Mouse (Mus musculus) cerebral cortex, adult 2 months (tissue): Measurements from ENCODE around the gene Cenpa.

Source experiments
- WGBS: fragments of 180-500 bp; shearing (Covaris S2); methylation state at CpG from one replicate; pipeline ENCODE4 v1.1.7; 2018; 5-methylcytosine and 5-hydroxymethylcytosine counted together

Gene Cenpa

DNA sequence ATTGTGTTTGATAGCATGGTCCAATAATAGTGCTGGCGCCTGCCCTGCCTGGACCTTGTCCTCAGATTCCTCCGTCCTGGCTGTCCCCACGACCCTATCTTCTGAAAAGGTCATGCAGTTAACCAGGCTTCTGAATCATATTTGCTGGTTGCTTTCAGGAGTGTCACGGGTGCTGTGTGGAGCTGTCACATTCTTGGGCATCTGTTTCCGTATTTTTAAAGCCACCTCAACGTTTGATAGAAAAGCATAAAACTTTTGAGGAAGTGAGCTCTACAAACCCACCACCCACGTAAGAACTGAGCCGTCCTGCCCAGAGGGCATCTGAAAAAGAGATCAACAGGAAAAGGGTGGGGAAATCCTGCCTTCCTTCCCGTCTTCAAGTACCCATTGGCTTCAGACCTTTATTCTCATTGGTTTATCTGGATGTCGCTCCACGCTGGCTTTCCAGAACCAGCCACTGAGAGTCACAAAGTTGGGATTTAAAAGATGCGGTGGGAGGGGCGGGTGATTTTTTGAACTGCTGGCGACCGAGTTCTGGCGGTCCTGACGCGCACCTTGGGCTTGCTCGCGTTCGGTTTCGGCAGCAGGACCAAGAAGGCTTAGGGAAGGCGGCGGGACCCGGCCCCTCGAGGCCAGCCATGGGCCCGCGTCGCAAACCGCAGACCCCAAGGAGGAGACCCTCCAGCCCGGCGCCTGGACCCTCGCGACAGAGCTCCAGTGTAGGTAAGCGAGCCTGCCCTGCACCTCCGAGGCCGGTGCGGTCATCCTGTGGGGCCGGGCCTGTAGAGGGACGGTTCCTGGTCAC is at the start of gene Cenpa:
Gene Cenpa, plus strand, starts transcription at position 387 of the 805 bp plus-strand sequence.
- WGBS: under 1% methylated on average over 40 of the region's 40 CpGs

GRCm38 (mm10) chr5:30617357-30617756 is 49.2 kb upstream of the Cenpa start:
- WGBS: 46% methylated on average over 3 of the region's 3 CpGs

- WGBS: 40% methylated on average over 11 of the region's 11 CpGs
Observed at GRCm38 (mm10) chr5:30617851-30618250, 48.7 kb upstream of the Cenpa start.

- 84% methylated on average over 8 of the region's 8 CpGs for WGBS
Observed at GRCm38 (mm10) chr5:30618376-30619003, 48.1 kb upstream of the Cenpa start.

GRCm38 (mm10) chr5:30619211-30619610 is 47.4 kb upstream of the Cenpa start:
- WGBS: 82% methylated on average over 2 of the region's 2 CpGs

DNA sequence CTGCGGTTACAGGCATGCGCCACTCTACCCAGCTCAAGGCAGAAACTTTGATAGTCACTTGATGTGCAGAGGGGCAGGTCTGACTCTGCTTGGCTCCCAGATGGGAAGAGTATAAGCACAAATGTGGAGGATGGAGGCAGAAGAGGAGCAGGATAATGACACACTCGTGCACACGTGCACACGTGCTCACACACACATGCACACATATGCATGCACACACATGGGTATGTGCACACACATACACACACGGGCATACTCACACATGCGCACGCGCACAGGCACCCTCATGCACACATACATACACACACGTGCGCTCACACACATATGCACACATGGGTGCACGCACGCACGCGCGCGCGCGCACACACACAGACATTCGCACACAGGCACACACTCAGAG is 46.0 kb upstream of the Cenpa start:
- 97% methylated on average over 20 of the region's 20 CpGs for WGBS

DNA sequence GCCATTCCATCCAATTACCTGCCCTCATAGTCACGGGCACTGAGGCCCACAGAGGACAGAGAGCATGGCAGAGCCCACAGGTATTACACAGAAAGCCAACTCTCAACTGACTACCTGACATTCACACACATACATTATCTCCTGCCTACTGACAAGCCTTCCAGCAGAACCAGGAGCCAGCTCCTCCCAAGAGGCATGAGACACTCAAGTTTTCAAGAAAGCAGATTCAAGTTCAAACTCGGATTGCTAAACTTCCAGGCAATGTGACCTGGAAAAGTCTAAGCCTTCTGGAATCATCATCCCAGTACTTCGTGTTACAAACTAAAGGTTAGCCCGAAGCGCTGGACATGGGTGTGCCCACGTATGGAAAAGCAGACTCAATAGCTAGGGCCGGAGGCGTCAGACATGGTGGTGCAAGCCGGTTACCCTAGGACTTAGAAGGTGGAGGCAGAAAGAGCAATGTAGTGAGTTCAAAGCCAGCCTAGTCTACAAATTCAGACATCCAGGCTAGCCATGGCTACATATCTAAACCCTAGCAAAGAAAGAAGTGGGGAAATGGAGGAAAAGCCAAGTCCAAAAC is 45.3 kb upstream of the Cenpa start:
- 95% methylated on average over 9 of the region's 9 CpGs for WGBS

DNA sequence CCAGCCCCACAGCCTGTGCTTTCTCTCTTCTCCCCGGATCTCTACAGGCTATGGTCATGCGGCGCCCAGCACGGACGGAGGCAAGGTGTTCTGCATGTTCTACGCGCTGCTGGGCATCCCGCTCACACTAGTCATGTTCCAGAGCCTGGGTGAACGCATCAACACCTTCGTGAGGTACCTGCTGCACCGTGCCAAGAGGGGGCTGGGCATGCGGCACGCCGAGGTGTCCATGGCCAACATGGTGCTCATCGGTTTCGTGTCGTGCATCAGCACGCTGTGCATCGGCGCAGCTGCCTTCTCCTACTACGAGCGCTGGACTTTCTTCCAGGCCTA is 44.8 kb upstream of the Cenpa start:
- WGBS: 63% methylated on average over 22 of the region's 22 CpGs

- 28% methylated on average over 69 of the region's 69 CpGs for WGBS
Observed at GRCm38 (mm10) chr5:30622177-30622840, 44.3 kb upstream of the Cenpa start.

DNA sequence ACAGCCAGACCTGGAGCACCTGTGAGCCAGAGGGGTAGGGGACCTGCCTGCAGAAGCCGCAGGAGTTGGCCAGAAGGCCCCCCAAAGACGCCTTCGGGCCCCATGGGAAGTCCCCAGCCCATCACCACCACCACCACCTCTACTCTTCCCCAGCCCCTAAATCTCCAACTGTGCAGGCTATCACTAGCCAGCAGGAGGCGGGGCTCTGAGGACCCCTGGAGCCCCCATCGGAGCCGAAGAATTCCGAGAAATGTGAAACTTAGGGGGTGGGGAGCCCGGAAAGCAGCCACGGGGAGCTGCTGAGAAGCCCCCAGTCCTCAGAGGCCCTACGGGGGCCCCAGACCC is 43.8 kb upstream of the Cenpa start:
- 46% methylated on average over 10 of the region's 10 CpGs for WGBS

- WGBS: 90% methylated on average over 2 of the region's 2 CpGs
Observed at GRCm38 (mm10) chr5:30623380-30623779, 43.2 kb upstream of the Cenpa start.

DNA sequence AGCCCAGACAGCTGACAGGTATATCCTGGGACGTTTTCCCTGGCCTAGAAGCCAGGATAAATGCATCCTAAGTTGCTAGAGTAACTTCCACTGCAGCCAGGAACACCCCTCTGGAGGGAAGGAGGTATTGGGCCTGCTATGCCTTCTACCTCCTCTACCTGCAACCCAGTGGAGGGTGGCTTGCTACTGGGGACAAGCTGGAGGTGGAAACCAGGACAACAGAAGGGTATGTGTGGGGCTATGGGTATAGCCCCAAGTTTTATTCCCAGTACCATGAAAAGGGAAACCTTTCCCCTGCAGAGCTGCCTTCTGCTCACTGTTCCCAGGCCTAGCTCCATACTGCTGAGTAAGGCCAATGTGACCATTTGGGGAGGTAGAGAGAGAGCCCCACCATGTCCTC is 42.3 kb upstream of the Cenpa start:
- WGBS: 60% methylated on average over 1 of the region's 1 CpGs

GRCm38 (mm10) chr5:30624908-30625307 is 41.7 kb upstream of the Cenpa start:
- 75% methylated on average over 4 of the region's 4 CpGs for WGBS

- 75% methylated on average over 3 of the region's 3 CpGs for WGBS
Observed at GRCm38 (mm10) chr5:30625379-30625778, 41.2 kb upstream of the Cenpa start.

DNA sequence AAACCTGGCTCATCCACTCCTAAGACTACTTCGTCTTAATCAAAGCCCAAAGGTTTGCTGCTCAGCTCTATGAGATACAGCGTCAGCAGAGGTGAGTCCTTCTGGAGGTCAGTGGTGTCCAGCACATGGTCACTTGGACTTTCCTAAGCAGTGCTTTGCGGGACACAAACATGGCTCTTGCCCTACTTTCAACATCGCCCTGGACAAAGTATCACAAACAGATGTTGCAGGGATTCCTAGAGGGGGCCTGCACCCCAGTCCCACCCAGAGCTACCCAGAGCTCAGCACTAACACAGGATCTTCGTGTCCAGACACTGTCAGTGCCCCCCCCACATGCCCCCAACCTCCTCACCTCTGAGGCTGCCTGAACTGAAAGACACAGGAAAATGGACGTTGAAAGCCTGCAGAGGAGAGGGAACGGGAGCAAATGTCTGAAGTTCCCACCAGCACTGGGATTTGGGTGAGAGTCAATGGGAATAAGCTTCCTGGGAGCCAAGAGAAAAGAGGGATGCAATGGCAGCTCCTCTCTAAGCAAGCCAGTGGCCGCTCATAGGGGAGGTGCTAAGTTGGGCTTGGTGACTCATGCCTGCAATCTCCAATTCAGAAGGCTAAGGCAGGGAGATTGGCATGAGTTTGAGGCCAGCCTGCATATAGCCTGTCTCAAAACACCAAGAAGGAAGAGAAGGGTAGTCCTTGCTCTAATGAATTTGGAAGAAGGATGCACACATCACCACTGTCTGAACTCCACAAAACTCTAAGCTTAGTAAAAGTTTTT is 40.1 kb upstream of the Cenpa start:
- 74% methylated on average over 8 of the region's 8 CpGs for WGBS

DNA sequence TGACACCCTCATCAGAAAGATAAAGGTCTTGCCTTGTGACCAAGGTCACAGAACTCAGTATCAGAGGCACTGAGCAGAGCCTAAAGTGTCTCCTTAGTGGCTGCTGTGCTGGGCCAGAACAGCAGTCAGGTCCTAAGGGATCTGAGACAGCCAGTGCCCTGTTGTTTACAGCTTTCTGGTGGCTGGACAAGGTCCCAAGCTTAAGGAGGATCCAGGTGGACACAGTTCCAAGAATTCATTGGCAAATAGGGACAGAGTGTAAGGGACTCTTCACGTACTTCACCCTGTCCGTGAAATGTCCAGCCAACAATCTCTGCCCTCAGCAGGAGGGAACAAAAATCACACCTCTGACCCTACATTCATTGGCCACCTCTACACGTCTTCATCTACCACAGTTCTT is 38.1 kb upstream of the Cenpa start:
- WGBS: 90% methylated on average over 3 of the region's 3 CpGs

DNA sequence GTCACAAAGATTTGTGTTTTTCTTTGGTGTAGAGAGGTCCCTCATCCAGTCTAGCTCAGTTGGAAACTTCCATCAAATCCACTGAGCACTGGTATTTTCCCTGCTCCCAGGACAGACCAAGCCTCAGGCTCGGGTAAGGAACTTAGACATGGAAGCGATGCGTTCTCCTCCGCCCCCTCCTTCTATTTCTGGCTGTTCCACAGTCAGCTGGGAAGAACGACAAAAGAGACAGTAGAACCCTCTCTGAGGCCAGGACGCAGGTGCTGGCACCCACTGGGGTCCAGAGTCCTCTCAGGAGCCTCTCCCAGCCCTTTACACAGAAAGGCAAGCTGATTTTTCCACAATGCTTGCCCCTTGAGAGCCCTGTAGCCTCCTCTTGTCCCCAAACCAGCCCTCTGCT is 36.2 kb upstream of the Cenpa start:
- WGBS: 40% methylated on average over 6 of the region's 6 CpGs

DNA sequence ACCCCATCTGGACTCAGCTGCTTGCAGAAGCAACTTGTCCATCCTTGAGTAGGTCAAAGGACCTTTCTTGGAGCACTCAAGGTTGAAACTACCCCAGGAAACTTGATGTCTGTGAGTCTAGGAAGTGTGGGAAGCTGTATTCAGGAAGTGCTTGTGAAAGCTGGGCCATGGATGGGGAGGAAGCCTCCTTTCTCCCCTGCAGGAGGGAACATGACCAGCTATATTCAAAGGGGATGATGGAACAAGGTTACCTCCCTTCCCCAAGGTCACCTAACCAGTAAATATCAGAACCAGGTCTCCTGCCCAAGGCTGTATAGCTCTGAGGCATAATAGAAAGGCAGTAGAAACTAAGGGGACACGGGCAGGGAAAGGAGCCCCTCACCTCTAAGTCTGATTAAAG is 34.4 kb upstream of the Cenpa start:
- 88% methylated on average over 1 of the region's 1 CpGs for WGBS

- WGBS: 62% methylated on average over 7 of the region's 7 CpGs
Observed at GRCm38 (mm10) chr5:30636994-30637393, 29.6 kb upstream of the Cenpa start.

- 4% methylated on average over 6 of the region's 6 CpGs for WGBS
Observed at GRCm38 (mm10) chr5:30638041-30638440, 28.5 kb upstream of the Cenpa start.

GRCm38 (mm10) chr5:30643477-30644179 is 22.9 kb upstream of the Cenpa start:
- 50% methylated on average over 5 of the region's 5 CpGs for WGBS
